Mouse (Mus musculus): ENCODE results near the gene Cfd.

DNA sequence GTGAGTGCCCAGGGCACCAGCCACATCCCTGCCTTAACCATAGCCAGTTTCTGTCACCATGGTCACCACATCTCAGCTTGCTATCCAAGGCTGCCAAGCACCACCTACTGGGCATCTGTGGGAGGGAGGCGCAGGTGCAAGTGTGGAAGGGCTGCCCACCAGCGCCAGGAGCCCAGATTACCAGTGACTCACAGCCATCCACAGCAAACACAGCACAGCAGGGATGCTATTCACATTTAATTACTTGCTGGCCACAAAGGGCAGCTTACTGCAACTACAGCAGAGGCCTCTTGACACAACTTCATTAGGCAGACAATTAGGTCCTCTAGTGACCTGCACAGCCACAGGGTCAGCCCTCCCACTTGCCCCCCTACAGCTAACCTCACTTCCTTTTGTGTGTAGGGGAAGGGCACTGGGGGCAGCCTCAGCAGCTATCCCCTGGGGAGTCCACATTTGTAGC lies 10.3 kb downstream of the Cfd start:
- peak; percentile 18 for TF ChIP-seq CTCF (IDR thresholded peaks at IDR 0.05; ENCODE audit: low read depth, low read length)
- TF ChIP-seq EP300 (IDR thresholded peaks at IDR 0.05; ENCODE audit: insufficient read depth, low read depth, low read length), result no peak
